Mouse (Mus musculus): ENCODE measurements around the gene Ripk1. TPM values are rescaled to one million over a fixed set of nuclear protein-coding genes. Genes with fewer than 3 reads are reported as not detected.

Gene Ripk1
- polyA plus RNA-seq, 1 experiment from 2014 or later = 20.3 TPM

DNA sequence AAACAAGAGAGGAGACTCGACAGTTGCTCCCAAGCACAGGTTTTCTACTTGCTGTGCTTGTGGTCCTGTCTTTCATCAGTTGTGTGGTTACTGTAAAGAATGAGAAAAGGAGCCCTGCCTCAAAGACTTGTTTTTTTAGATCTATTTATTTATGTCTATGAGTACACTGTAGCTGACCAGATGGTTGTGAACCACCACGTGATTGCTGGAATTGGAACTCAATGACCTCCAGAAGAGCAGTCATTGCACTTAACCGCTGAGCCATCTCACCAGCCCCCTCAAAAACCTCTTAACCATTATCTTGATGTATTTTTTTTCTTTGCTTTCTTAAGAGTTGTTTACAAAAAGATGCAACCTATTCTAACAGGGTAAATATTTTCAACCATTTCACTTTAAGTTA, 33.3 kb downstream of the Ripk1 start:
- H3K36me3 ChIP-seq (ENCODE audit: control insufficient read depth, insufficient read depth, low read length) = peaks cover 34% of the 10 kb centered on the region
- no peaks in the 10 kb centered on the region for H3K9me3 ChIP-seq (ENCODE audit: control insufficient read depth, low read length)
- no peaks in the 10 kb centered on the region for H3K27me3 ChIP-seq (replicated peaks; ENCODE audit: control insufficient read depth, insufficient read depth, low read length)
- ATAC-seq (replicated peaks; ENCODE audit: low FRiP score, low TSS enrichment, low read depth) = no peak
- no peak overlapping the region for H3K4me2 ChIP-seq (ENCODE audit: low read length)
- H3K9ac ChIP-seq (ENCODE audit: low read length) = no peak overlapping the region
- DNase-seq (ENCODE audit: low spot score) = no peak
- no peak overlapping the region for H3K4me3 ChIP-seq (ENCODE audit: low read depth, low read length)
- H3K4me1 ChIP-seq (replicated peaks; ENCODE audit: control insufficient read depth, insufficient read depth, low read length) = peaks cover 18% of the 10 kb centered on the region
- H3K27ac ChIP-seq (ENCODE audit: low read depth) = no peak overlapping the region
- 83% methylated on average over 3 of the region's 3 CpGs for WGBS

DNA sequence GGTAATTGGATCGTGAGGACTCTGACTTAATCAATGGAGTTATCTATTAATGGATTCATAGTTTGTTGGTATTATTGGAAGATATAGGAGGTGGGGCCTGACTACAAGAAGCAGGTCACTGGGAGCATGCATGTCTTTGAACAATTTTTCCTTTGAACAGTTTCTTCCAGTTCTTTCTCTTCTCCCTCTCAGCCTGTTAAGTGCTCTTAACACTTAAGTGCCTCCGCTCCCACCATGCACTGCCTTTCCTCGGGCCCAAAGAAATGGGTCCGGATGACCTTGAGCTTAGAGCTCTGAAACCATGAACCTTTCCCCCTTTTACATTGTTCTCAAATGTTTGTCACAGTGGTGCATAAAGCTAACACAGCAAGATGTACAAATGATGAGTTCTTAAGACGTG, 34.6 kb downstream of the Ripk1 start:
- DNase-seq (ENCODE audit: low spot score) (no peak), ATAC-seq (replicated peaks; ENCODE audit: low FRiP score, low TSS enrichment, low read depth) (no peak)
- Histone ChIP-seq H3K9ac (ENCODE audit: low read length) (no peak overlapping the region), H3K27ac (ENCODE audit: low read depth) (0 out of 2 replicates have a peak overlapping the region, but pooled peaks have one; percentile 78), H3K4me3 (ENCODE audit: low read depth, low read length) (no peak overlapping the region), H3K4me1 (replicated peaks; ENCODE audit: control insufficient read depth, insufficient read depth, low read length) (peaks cover 18% of the 10 kb centered on the region), H3K9me3 (ENCODE audit: control insufficient read depth, low read length) (no peaks in the 10 kb centered on the region), H3K27me3 (replicated peaks; ENCODE audit: control insufficient read depth, insufficient read depth, low read length) (no peaks in the 10 kb centered on the region), H3K36me3 (ENCODE audit: control insufficient read depth, insufficient read depth, low read length) (peaks cover 24% of the 10 kb centered on the region), H3K4me2 (ENCODE audit: low read length) (no peak overlapping the region)
- 76% methylated on average over 5 of the region's 5 CpGs for WGBS

DNA sequence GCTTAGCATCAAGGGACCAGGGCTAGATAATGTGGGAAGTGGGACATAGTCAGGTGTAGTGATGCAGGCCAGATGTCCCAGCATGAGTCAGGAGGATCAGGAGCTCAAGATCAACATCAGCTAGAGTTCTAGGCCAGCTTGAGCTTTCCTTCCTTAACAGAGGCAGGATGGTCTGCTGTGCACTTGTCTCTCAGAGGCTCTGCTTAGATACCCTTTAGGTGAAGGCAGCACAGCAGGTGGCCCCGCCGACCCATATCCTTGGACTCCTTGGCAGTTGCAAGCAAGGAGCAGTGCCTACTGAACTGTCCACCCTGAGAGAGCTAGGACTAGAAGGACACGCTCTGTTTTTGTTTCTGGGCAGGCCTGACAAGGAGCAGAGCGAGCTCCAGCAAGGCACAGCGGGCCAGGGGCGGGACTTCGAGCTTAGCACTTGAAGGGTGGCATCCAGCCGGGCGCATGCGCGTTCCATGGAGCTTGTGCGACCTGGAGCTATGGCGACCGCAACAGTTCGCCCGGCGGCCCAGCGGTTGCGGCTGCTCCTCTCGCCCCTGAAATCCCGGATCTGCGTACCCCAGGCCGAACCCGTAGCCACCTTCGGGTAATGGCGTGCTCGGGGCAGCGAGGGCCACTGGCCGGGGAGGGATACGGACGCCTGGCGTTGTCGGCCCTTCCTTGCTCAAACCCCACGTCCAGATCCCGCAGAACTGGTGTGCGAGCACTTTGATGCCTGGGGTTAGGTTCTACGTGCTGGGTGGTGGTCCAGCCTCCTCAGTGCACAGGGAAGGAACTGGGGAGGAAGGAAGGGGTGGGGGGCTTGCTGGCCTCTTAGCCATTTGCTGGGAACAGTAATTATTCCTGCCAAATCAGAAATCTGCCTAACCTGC, 35.3 kb downstream of the Ripk1 start, which contains the start of gene Bphl:
Gene Bphl (plus strand): TSS at position 426 of the 884 bp plus-strand sequence.
- H3K27me3 ChIP-seq (replicated peaks; ENCODE audit: control insufficient read depth, insufficient read depth, low read length) = no peaks in the 10 kb centered on the region
- H3K4me3 ChIP-seq (ENCODE audit: low read depth, low read length) = peak within 1 kb of the TSS; percentile 77
- ATAC-seq (replicated peaks; ENCODE audit: low FRiP score, low TSS enrichment, low read depth) = peak; percentile 90
- no peaks in the 10 kb centered on the region for H3K9me3 ChIP-seq (ENCODE audit: control insufficient read depth, low read length)
- peak; percentile 94 for DNase-seq (ENCODE audit: low spot score)
- H3K27ac ChIP-seq (ENCODE audit: low read depth) = peak within 1 kb of the TSS; percentile 78
- H3K4me2 ChIP-seq (ENCODE audit: low read length) = peak within 1 kb of the TSS; percentile 82
- H3K36me3 ChIP-seq (ENCODE audit: control insufficient read depth, insufficient read depth, low read length) = peaks cover 22% of the 10 kb centered on the region
- WGBS = 1% methylated on average over 37 of the region's 37 CpGs
- H3K9ac ChIP-seq (ENCODE audit: low read length) = peak within 1 kb of the TSS; percentile 90
- peaks cover 18% of the 10 kb centered on the region for H3K4me1 ChIP-seq (replicated peaks; ENCODE audit: control insufficient read depth, insufficient read depth, low read length)

DNA sequence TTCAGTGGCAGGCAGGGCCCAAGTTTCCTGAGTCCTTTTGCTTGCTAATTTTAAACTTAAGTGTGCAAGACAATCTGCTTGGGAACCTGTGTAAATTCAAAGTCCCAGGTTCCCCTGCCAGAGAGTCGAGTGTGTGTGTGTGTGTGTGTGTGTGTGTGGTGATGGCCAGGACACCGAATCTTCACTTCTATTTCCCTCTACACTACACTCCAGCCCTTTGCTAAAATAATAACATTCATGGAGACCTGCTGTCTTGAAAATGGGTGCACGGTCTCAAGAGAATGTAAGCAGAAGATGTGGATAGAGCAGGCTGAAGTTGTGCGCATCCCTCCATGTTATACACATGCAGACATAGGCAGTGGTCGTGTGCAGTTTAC, 35.9 kb downstream of the Ripk1 start:
- H3K27ac ChIP-seq (ENCODE audit: low read depth) = peak overlapping the region; percentile 78
- ATAC-seq (replicated peaks; ENCODE audit: low FRiP score, low TSS enrichment, low read depth) = no peak

DNA sequence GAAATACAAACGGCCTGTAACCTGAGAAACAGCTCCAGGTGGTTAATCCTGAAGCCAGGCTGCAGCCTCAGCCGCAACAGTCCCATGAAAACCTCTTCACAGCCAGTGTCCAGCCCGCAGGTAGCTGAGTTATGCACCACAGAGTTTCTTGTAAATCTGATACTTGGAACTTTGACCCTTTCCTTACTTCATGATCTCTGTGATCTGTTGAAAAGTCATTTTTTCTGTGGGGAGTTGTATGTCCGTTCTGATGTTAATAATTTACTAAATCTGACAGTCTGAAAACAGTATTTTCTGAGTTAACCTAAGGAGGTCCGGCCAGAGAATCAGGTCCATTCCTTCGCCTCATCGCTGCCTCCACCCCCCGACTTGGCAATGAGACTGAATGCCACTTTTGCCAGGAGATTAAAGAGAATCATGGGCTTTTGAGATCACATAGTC, 36.8 kb downstream of the Ripk1 start:
- WGBS = 33% methylated on average over 8 of the region's 8 CpGs
- ATAC-seq (replicated peaks; ENCODE audit: low FRiP score, low TSS enrichment, low read depth) (no peak), DNase-seq (ENCODE audit: low spot score) (no peak)

More for the DNA sequence above, 35.9 kb downstream of the Ripk1 start:
- peak overlapping the region; percentile 90 for H3K9ac ChIP-seq (ENCODE audit: low read length)
- peaks cover 18% of the 10 kb centered on the region for H3K4me1 ChIP-seq (replicated peaks; ENCODE audit: control insufficient read depth, insufficient read depth, low read length)
- H3K4me2 ChIP-seq (ENCODE audit: low read length) = peak overlapping the region; percentile 82
- DNase-seq (ENCODE audit: low spot score) = no peak
- no peaks in the 10 kb centered on the region for H3K9me3 ChIP-seq (ENCODE audit: control insufficient read depth, low read length)
- peak overlapping the region; percentile 77 for H3K4me3 ChIP-seq (ENCODE audit: low read depth, low read length)
- peaks cover 15% of the 10 kb centered on the region for H3K36me3 ChIP-seq (ENCODE audit: control insufficient read depth, insufficient read depth, low read length)
- 38% methylated on average over 5 of the region's 5 CpGs for WGBS
- H3K27me3 ChIP-seq (replicated peaks; ENCODE audit: control insufficient read depth, insufficient read depth, low read length) = no peaks in the 10 kb centered on the region

DNA sequence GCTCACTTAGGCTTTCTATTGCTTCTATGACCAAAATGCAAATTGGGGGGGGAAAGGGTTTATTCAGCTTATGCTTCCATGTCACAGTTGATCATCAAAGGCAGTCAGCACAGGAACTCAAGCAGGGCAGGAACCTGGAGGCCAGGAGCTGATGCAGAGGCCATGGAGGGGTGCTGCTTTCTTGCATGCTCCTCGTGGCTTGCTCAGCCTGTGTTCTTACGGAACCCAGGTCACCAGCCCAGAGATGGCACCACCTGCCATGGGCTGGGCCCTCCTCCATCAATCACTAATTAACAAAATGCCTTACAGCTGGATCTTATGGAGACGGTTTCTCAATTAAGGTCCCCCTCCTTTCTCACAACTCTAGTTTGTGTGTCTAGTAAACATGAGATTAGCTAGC, 37.9 kb downstream of the Ripk1 start:
- DNase-seq (ENCODE audit: low spot score) (no peak), ATAC-seq (replicated peaks; ENCODE audit: low FRiP score, low TSS enrichment, low read depth) (no peak)
- H3K9me3 ChIP-seq (ENCODE audit: control insufficient read depth, low read length) = no peaks in the 10 kb centered on the region
- no peak overlapping the region for H3K4me2 ChIP-seq (ENCODE audit: low read length)
- 89% methylated on average over 3 of the region's 3 CpGs for WGBS
- H3K36me3 ChIP-seq (ENCODE audit: control insufficient read depth, insufficient read depth, low read length) = no peaks in the 10 kb centered on the region
- H3K4me1 ChIP-seq (replicated peaks; ENCODE audit: control insufficient read depth, insufficient read depth, low read length) = peaks cover 18% of the 10 kb centered on the region
- no peaks in the 10 kb centered on the region for H3K27me3 ChIP-seq (replicated peaks; ENCODE audit: control insufficient read depth, insufficient read depth, low read length)
- no peak overlapping the region for H3K9ac ChIP-seq (ENCODE audit: low read length)
- no peak overlapping the region for H3K4me3 ChIP-seq (ENCODE audit: low read depth, low read length)
- H3K27ac ChIP-seq (ENCODE audit: low read depth) = no peak overlapping the region

More for the DNA sequence above, 36.8 kb downstream of the Ripk1 start:
- peaks cover 7% of the 10 kb centered on the region for H3K36me3 ChIP-seq (ENCODE audit: control insufficient read depth, insufficient read depth, low read length)
- H3K27ac ChIP-seq (ENCODE audit: low read depth) = no peak overlapping the region
- H3K9me3 ChIP-seq (ENCODE audit: control insufficient read depth, low read length) = no peaks in the 10 kb centered on the region
- 0 out of 2 replicates have a peak overlapping the region, but pooled peaks have one; percentile 20 for H3K9ac ChIP-seq (ENCODE audit: low read length)
- peaks cover 18% of the 10 kb centered on the region for H3K4me1 ChIP-seq (replicated peaks; ENCODE audit: control insufficient read depth, insufficient read depth, low read length)
- H3K4me3 ChIP-seq (ENCODE audit: low read depth, low read length) = peak overlapping the region; percentile 77
- H3K4me2 ChIP-seq (ENCODE audit: low read length) = peak overlapping the region; percentile 82
- H3K27me3 ChIP-seq (replicated peaks; ENCODE audit: control insufficient read depth, insufficient read depth, low read length) = no peaks in the 10 kb centered on the region

DNA sequence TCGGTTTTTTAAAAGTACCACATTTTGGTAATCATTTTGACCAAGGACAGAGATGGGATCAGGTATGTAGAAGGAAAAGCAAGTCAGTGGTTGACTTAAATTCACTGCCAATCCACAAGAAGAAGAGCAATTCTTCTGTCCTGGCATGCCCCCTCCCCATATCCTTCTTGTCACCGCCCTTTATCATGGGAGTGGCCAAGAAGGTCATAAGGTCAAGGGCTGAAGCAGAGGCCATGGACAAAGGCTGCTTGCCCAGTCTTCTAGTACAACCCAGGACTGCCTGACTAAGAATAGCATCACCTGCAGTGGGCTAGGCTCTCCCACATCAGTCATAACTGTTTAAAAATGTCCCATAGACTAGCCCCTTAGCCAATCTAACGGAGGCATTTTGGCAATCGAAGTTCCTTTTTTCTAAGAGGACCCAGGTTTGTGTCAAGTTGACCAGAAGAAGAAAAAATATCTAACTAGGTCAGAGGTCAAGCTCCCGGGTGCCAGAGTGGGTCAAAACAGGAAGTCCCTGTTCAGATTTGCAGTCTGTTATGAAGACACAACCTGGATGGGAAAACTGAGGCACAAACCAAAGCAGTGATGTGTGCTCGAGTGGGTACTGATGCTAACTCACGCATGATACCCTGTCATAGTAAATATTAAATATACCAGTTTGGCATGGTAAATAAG, 41.7 kb downstream of the Ripk1 start:
- 67% methylated on average over 7 of the region's 7 CpGs for WGBS
- Histone ChIP-seq H3K27ac (ENCODE audit: low read depth) (no peak overlapping the region), H3K4me3 (ENCODE audit: low read depth, low read length) (no peak overlapping the region), H3K36me3 (ENCODE audit: control insufficient read depth, insufficient read depth, low read length) (peaks cover 12% of the 10 kb centered on the region), H3K9me3 (ENCODE audit: control insufficient read depth, low read length) (no peaks in the 10 kb centered on the region), H3K4me2 (ENCODE audit: low read length) (no peak overlapping the region), H3K4me1 (replicated peaks; ENCODE audit: control insufficient read depth, insufficient read depth, low read length) (peaks cover 3% of the 10 kb centered on the region), H3K9ac (ENCODE audit: low read length) (no peak overlapping the region), H3K27me3 (replicated peaks; ENCODE audit: control insufficient read depth, insufficient read depth, low read length) (no peaks in the 10 kb centered on the region)
- DNase-seq (ENCODE audit: low spot score) (no peak), ATAC-seq (replicated peaks; ENCODE audit: low FRiP score, low TSS enrichment, low read depth) (no peak)

DNA sequence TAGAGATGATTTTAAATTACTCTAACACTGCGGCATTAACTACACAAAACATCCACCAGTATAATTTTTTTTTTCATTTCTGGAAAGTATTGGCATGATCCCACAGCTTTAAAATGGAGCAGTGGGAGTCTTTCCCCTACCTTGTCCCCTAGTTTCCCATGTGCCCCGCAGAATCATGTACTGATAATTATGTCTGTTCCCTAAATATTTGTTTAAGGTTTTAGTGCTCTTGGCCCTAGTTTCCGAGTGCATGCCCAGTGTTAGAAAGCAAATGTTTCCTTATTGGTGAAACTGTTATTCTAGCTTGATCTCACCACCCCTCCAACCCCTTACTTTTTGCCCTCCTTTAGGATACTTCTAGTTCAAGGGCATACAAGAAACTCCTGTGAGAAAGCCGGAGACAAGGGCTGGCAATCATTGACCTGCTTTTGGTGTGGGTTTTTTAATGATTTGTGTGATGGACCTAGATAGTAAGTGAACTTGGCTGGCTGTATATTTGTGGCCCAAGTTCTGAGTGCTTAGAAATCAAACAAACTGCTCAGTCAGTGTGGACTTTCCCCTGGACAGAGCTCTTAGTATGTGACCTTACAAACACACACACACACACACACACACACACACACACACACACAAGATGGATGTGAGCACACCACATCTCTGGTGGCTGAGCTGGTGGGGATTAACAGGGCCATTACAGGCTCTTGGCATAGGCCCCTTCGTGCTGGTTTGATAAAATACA, 43.5 kb downstream of the Ripk1 start:
- WGBS = 45% methylated on average over 5 of the region's 5 CpGs
- ATAC-seq (replicated peaks; ENCODE audit: low FRiP score, low TSS enrichment, low read depth) (no peak), DNase-seq (ENCODE audit: low spot score) (no peak)
- H3K9me3 ChIP-seq (ENCODE audit: control insufficient read depth, low read length) = no peaks in the 10 kb centered on the region
- no peak overlapping the region for H3K4me3 ChIP-seq (ENCODE audit: low read depth, low read length)
- no peaks in the 10 kb centered on the region for H3K4me1 ChIP-seq (replicated peaks; ENCODE audit: control insufficient read depth, insufficient read depth, low read length)
- no peaks in the 10 kb centered on the region for H3K27me3 ChIP-seq (replicated peaks; ENCODE audit: control insufficient read depth, insufficient read depth, low read length)
- no peak overlapping the region for H3K9ac ChIP-seq (ENCODE audit: low read length)
- no peak overlapping the region for H3K27ac ChIP-seq (ENCODE audit: low read depth)
- H3K4me2 ChIP-seq (ENCODE audit: low read length) = no peak overlapping the region
- H3K36me3 ChIP-seq (ENCODE audit: control insufficient read depth, insufficient read depth, low read length) = peaks cover 12% of the 10 kb centered on the region
